Mouse (Mus musculus) layer of hippocampus, adult 11-12 months (tissue): ENCODE measurements around the gene Golm1.
A peak's percentile ranks its signal among the peaks of the same experiment; 100 is the strongest.
"Not testable (repeated sequence)": the region's sequence is repeated elsewhere in the genome, so short reads cannot be mapped to it uniquely, and the experiment has no call there.

Source experiments
- DNase-seq: peaks from one replicate; pipeline ENCODE4 v3.0.0; 2022; ENCODE audit warnings: low spot score

Gene Golm1

DNA sequence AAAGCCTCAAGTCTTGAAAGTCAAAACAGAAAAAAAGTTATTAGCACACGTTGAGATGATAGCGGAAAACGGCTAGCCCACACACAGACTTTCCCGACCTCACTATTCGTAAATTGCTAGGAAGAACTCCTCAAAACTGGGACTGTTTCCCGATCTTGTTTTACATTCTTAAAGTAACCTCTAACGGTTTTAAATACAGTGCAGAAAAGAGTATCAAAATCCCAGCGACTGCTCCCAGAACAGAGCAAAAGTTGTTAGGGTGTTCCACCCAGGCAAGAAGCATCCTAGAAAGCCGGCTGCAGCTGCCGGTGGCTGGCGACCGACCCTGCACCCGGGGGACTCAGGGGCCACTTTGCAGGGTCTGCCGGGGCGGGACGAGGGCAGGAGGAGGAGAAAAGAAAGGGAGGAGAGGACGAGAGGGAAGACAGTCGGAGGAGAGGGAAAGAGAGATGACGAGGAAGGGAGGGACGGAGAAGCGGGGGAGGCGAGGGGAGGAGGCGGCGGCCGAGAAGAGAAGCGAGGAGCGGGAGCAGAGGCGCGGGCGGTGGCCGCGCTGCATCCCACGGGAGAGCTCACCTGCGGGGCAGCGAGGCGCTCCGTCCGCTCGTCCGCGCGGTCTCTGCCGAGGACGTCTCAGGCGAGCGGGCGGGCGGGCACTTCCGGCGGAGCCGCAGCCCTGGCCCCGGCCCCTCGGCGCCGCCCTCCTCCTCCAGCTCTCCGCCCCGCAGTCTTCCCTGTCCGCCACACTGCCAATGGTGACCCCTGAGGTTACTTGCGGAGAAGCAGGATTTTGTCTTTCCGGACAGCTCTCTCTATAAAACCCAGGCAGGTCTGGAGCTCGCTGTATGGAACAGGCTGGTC lies at the start of gene Golm1:
Golm1 (minus strand) TSS at position 661 of the 861 bp plus-strand sequence.
- peak; percentile 50 for DNase-seq

DNA sequence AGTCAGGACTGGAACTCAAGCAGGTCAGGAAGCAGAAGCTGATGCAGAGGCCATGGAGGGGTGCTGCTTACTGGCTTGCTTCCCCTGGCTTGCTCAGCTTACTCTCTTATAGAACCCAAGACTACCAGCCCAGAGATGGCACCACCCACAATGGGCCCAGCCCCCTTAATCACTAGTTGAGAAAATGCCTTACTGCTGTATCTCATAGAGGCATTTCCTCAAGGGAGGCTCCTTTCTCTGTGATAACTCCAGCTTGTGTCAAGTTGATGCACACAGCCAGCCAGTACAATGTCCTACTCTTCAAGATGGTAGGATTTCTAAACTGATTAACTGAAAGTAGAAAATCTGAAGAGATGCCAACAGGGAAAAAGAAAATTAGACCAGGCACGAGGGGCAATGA lies 46.5 kb upstream of the Golm1 start:
- not testable (repeated sequence) for DNase-seq

DNA sequence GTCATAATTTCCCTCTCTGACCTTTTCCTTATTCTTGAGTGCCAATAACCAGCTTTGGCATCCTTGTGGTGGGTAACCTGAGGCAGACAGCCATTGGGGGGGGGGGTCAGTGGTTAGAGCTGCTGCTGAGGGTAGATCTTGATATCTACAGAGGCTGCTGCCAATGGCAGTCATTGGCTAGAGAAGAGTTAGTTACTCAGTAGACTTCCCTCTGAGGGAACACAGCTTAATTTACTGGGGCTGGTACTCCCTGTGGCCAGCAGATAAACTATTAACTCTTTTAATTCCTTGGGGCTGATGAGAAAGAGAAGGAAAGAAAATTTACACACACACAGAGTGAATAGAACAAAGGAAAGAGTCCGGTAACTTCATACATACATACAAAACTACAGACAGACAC lies 43.9 kb upstream of the Golm1 start:
- DNase-seq: no peak

DNA sequence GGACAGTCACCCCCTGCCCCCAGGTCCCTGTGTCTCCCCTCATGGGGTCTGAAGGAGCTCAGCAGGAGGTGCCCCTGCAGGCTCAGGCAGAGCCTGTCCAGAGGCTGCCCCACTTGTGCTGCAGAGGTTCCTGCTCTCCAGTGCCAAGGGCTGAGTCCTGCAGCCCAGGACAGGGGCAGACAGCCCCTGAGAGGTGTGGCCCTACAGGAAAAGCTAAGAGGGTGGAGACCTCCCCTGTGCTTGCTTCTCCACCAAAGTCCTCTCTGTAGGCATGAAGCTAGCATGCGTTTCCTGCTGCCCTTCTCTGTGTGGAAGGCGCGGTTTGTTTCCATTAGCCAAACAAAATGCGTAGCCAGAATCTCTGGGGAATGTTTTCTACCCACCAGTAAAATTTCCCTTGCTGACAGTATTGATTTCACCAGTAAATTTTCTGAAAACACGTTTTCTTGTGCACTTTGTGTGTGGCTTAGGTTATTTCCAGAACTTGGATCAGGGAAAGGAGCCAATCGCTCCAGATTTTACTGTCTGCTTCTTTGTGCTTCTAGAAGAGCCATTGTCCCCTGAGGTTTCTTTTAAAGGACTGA lies 43.3 kb upstream of the Golm1 start:
- DNase-seq: not testable (repeated sequence)

DNA sequence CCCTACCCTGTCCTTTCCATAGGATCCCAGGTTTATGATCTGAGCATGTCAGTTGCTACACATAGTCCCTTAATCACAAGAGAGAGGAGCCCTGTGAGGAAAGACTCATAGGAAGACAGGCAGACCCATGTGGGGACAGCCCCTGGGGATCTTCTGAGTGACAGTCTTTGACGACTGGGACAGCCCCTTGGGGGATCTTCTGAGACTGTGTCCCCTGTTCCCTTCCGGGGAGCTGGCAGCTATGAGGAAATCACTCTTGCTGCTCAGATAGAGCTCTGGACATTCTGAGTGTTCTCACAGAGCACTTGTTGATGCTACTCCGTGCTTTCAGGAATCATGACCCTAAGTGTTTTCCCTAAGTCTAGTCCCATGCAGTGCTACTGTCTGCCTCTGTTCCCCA lies 38.1 kb upstream of the Golm1 start:
- DNase-seq: no peak

DNA sequence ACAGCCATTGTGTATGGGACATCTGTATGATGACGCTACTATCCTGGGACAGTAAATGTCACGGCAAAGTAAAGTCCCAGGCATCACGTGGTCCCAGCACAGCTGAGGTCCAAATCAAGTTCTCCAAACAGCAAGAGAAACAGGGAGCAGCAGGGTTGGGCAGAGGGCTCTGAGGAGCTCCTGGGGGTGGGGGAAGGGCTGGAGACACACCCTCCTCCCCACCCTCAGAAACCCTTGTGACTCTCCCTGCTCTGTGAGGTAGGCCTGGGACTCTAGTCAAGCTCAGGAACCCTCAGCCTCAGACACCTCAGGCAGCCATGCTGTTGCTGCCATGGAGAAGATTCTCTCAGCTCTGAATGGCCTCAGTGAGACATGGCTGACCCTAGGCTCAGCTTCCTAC lies 36.4 kb upstream of the Golm1 start, which contains the start of gene Spata31d1b:
Spata31d1b (plus strand) TSS at position 301 of the 400 bp plus-strand sequence.
- DNase-seq: not testable (repeated sequence)

DNA sequence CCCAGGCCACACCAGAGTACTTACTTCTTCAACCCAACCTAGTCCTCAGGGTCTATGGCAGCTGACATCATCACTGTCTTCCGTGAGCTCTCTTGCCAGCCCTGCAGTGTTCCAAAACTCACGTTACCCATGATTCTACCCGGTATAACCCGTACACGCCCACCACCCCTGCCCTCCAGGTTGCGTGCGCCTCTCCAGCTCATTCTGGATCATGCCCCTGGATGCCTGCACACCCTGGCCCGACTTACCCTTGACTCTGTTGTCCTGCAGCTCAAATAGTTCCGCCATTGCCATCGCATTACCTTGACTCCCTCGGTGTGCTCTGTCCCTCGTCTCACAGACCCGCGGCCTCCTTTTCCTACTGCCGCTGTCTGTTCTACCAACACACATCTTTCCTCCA lies 34.6 kb upstream of the Golm1 start, which contains the start of gene Spata31d1a:
Spata31d1a (minus strand) TSS at position 101 of the 400 bp plus-strand sequence.
- no peak for DNase-seq

DNA sequence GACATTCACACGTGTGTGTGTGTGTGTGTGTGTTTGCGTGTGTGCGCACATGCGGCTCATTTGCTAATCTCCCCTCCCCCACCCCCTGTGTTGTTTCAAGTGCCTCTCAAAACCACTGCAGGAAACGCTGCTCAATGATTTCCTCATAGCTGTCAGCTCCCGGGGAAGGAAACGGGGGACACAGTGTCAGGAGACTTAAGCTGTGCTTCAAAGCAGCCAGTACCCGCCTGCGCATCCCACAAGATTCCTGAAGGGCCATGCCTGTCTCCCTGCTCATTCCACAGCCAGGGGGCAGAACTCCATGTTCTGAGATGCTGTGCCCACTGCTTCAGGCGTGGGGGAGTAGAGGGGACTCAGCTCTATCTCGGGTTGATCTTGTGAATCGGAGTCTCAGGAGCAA lies 29.0 kb upstream of the Golm1 start:
- DNase-seq: peak; percentile 26

DNA sequence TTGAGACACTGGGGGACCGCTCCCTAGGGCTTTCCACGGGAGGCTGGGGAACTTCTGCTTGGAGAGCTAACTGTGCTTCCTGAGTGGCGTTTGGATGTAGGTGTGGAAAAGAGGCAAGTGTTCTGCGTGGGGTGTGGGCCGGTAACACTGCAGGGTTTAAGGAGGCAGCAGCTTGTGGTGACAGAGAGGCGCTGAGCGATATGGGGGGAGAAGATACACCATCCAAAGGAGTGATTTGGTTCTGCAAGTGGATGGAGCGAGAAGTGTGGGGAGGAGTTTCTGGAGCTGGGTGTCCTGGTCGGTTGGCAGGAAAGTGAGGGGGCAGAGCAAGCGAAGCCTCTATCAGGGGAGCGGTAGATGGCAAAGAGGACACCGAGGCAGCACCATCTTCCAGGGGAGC lies 27.9 kb upstream of the Golm1 start:
- no peak for DNase-seq

DNA sequence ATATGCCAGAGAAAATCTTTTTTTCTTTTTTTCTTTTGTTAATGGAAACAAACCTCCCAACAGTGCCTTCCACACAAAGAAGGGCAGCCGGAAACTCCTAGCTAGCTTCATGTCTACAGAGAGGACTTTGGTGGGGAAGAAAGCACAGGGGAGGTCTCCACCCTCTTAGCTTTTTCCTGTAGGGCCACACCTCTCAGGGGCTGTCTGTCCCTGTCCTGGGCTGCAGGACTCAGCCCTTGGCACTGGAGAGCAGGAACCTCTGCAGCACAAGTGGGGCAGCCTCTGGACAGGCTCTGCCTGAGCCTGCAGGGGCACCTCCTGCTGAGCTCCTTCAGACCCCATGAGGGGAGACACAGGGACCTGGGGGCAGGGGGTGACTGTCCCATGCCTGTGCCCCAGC lies 24.5 kb upstream of the Golm1 start:
- DNase-seq: not testable (repeated sequence)

DNA sequence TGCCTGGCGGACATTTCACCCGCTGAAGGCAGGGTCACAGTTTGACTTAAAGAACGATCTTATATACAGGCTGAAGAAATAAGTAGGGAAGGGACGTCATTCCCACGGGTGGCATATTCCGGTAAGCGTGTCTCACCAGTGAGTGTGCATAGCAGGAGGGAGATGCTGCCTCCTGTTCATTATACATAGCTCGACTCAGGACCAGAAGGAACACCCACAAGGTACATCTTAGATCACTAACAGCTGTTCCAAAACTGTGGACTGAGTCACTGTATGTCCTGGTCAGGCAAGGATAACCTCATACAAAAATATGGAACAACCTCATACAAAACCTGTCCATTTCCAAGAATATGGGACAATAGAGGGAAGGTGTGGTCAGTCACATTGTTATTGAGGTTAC lies 23.5 kb upstream of the Golm1 start:
- DNase-seq: no peak

DNA sequence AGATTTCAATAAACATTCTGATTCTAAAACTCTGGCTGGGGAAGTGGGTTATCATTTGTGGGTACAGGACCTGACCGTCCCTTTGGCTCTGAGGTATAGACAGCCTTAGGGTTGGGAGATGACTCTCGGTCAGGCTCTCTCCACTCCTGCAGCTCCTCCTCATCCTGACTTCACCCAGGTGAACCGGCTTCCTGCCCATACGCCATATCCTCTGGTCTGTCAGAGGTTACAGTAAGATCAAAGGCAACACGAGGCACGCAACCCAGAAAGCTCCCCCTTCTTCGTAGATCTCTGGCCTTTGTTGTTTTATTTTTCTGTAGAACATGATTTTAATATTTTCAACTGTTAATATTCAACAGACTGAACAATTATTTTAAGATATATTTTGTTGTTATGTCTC lies 20.2 kb upstream of the Golm1 start:
- DNase-seq: no peak

DNA sequence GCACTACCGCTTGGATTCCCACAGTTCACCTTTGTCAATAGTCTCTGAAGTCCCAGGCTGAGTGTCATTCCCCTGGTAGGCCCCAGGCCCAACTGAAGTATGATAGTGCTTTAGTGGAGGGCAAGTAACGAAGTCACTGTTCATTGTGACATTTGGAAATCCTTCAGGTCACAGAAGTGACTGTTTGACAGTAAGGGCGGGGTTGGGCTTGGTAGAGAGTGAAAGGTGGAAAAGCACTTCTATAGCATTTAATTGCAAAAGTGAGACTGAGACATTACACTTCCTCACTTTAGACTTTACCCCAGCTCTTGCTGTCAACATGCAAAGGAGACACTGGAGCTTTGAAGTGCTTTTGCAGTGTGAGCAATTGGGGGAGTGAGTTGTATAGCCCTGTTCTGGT lies 18.4 kb upstream of the Golm1 start, which contains the start of gene 4921517D22Rik:
4921517D22Rik (minus strand) TSS at position 101 of the 400 bp plus-strand sequence.
- DNase-seq: no peak

DNA sequence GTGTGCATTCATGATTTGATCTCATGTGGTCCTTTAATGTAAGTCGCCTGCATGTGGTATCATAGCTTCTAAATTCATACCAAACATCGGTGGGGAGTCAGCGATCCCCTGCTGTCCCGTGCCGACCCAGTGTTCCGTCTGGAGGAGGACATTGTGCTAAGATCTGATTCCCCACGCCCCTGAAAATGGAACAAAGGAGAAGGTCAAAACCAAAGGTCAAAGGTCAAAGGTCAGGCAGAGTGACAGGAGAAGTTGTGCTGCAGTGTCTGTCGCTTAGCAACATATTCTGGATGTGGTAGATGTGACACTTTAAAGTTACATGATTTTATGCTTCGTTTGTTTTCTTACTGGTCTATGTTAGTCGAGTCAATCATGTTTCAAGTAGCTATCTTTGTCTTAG lies 15.9 kb upstream of the Golm1 start:
- no peak for DNase-seq

DNA sequence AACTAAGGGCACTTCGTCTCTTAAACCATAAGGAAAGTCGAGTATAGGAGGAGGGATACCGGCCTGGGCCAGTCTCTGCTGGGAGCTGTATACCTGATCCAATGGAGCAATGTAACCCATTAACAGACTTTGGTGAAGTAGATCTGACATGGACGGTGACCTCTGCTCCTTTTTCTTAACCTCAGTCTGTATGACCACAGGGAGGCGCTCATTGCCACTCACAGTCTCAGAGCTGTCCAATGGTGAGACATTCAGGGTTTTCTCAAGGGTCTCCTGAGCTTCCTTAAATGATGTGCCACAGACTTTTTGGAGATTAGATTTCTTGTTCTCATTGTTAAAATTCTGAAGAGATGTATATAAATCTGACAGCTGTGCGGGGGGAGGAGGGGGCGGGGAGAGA lies 15.0 kb upstream of the Golm1 start:
- DNase-seq: no peak

DNA sequence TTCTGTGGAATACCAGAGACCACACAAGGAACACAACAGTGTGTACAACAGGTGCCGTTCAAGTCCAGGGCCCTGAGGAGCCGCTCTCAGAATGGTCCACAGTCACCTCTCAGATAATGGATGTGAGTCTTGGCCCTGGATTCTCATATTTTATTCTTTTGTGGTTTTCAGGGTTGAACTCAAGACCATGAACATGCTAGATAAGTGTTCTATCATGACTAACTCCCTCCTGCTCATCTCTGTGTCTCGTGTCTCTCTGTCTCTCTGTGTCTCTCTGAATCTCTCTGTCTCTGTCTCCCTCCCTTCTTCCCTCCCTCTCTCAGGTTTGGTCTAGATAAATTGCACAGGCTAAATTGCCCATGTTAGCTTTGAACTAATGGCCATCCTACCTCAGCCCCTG lies 14.2 kb upstream of the Golm1 start:
- DNase-seq: no peak

DNA sequence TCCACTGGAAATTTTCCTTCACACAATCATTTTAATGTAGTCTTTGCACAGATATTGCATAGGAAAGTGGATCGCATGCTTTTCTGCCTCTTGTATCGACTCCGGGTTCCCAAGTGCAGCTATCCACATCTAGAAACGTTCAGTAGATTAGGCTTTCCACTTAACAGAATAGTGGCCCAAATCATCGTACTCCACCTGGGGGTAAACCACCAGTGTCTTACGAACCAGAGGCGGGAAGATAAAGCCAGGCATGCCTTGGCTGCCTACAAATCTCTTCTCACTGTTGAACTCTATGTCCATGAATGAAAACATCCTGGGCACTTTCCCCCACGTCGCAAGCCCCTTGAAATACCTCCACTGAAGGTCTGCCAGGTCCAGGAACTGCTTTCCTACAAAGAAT lies 13.7 kb upstream of the Golm1 start:
- no peak for DNase-seq

DNA sequence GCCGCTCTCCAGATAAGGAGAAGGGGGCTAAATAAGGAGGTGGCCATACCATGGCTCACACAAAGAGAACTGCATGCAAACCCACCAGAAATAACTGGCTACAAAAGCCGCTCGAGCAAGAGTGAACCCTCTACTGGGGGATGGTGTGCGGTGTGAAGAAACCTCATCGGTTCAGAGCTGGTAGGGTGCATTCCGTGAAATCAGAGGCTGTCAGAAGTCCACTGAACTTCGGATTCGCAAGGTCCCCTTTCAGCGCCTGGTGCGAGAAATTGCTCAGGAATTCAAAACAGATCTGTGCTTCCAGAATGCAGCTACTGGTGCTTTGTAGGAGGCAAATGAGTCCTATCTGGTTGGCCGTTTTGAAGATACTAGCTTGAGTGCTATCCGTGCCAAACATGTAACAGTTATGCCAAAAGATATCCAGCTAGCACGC lies 12.7 kb upstream of the Golm1 start:
- DNase-seq: peak; percentile 20

DNA sequence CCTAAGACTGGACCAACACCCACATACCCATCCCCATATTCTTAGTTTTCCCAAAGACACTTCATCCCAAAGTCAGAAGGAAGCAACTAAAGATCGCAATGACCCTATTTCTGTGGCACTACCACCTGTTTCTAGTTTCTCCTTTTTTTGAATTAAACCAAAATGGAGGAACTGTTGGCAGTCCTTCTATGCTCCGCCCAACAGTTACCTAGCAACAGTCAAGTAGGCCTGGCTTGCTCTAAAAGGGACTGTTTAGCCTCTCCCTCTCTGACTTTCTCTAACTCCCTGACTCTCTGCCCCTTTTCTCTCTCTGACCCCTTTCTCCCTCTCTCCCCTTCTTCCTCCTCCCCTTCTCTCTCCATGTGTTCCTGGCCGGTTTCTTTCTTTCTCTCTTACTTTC lies 9.6 kb upstream of the Golm1 start:
- DNase-seq: no peak

DNA sequence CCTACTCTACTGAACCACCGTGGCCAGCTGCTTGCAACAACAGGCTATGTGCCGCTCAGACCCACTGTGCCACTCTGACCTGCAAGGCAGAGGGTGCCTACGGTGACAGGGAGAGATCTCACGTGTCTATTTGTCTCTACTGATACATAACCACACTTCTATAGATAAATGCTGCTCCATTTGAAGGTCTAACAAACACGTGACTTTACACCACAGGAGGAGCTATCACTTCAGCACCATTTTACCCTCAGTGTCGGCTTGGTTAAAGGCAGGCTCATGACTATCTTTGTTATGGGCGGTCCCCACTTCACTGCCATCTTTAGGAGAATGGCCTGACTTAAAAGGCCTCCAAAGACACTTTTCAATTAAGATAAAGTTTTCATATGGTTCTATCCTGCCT lies 7.0 kb upstream of the Golm1 start:
- DNase-seq: no peak

DNA sequence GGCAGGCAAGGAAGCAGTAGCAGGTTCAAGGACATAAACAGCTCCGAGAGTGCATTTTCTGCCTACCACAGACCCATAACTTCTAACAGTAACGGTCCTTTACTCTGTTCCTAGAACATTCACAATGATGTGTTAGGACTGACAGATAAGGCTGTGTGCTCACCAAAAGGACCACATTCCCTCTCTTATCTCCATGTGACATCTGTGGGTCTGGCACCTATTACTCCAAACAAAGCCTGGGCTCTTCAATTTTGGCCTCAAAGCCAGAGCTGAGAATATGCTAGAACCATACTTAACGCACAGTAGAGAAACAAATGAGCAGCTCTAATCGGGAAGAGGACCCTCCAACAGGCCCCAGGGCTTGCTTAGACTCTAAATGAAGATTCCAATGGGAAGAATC lies 4.3 kb upstream of the Golm1 start:
- no peak for DNase-seq

DNA sequence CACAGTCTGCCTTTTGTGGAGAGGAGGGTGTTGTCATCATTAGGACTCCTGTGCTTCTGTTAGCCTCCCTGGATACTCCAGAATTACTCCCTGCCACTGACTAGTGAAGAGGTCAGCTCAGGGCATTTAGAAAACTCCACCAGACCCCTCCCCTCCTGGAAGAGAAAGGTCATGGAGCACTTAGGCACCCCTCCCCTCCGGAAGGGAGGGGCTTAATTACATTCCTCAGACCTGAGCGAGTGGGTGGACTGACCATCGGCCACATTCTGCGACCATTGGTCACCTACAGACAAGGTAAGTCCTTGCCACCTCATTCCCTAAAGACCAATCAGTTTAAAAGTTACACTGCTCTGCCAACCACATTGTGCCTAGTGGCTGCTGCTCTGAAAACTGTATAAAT lies 3.7 kb upstream of the Golm1 start:
- DNase-seq: no peak
